Mouse (Mus musculus) T-helper 2 cell (primary cell): ENCODE measurements around the gene Zfp61.

ENCODE experiments used
- in situ Hi-C: fragments of 300-600 bp; cut with MboI, MseI; formaldehyde crosslinking; loops from one replicate; pipeline ENCODE4 v1.15.1; 2025; ENCODE audit warnings: high pct_unique_total_duplicates

The Zfp61 gene

GRCm38 (mm10) chr7:24268176-24269155 lies 32.6 kb downstream of the Zfp61 start:
- in situ Hi-C loops, result no loop called here

GRCm38 (mm10) chr7:24260000-24260312 lies 41.1 kb downstream of the Zfp61 start:
- in situ Hi-C loops, result no loop called here

- in situ Hi-C loops, result no loop called here
These were observed 41.6 kb downstream of the Zfp61 start for GRCm38 (mm10) chr7:24259306-24259999.

- in situ Hi-C loops, result no loop called here
These were observed 46.2 kb downstream of the Zfp61 start, which contains the start of gene Zfp108 for GRCm38 (mm10) chr7:24254633-24255474. Zfp108 (plus strand) TSS chr7:24254794.

- in situ Hi-C loops, result no loop called here
These were observed 47.0 kb downstream of the Zfp61 start for GRCm38 (mm10) chr7:24253779-24254615.
